Mouse (Mus musculus) mammary gland, adult 2 months (tissue): ENCODE data around the gene Ufl1. TPM values are rescaled to one million over a fixed set of nuclear protein-coding genes. Genes with fewer than 3 reads are reported as not detected.

Experiments
- polyA plus RNA-seq: library from polyadenylated mRNA; depleted of rRNA; stranded (reverse); fragments of >200 nt; gene quantifications from 2 replicates; pipeline ENCODE4 v1.2.3, GENCODE M21; 2012; ENCODE audit warnings: low replicate concordance; rRNA removed

Ufl1 gene
- polyA plus RNA-seq: 2.0 and 4.2 TPM in 2 replicates

GRCm38 (mm10) chr4:25281671-25282038 is at the start of gene Ufl1:
Gene Ufl1 (minus strand): TSS chr4:25281821.

GRCm38 (mm10) chr4:25242776-25243175 is 38.8 kb downstream of the Ufl1 start, which contains the start of gene Fhl5:
Gene Fhl5 (minus strand): TSS chr4:25242876.

Other genes starting within 250 kb of the Ufl1 start
- 0.63 and 3.0 TPM in 2 replicates for gene Fhl5, start 38.9 kb downstream of the Ufl1 start, polyA plus RNA-seq